Mouse (Mus musculus): ENCODE measurements around the gene Ptprf.
A peak's percentile ranks its signal among the peaks of the same experiment; 100 is the strongest.

The Ptprf gene

GRCm38 (mm10) chr4:118216726-118217595 lies 74.2 kb downstream of the Ptprf start:
- peak; percentile 76 for DNase-seq (ENCODE audit: low spot score)

GRCm38 (mm10) chr4:118214891-118215290 lies 76.3 kb downstream of the Ptprf start:
- DNase-seq (ENCODE audit: low spot score) = no peak

GRCm38 (mm10) chr4:118206918-118207640 lies 84.1 kb downstream of the Ptprf start:
- no peak for DNase-seq (ENCODE audit: low spot score)

GRCm38 (mm10) chr4:118205906-118206305 lies 85.3 kb downstream of the Ptprf start:
- DNase-seq (ENCODE audit: low spot score) = no peak

- no peak for DNase-seq (ENCODE audit: low spot score)
Observed at GRCm38 (mm10) chr4:118199093-118199492, 92.1 kb downstream of the Ptprf start.

GRCm38 (mm10) chr4:118198606-118199005 lies 92.6 kb downstream of the Ptprf start:
- no peak for DNase-seq (ENCODE audit: low spot score)

- no peak for DNase-seq (ENCODE audit: low spot score)
Observed at GRCm38 (mm10) chr4:118196185-118196584, 95.0 kb downstream of the Ptprf start.

GRCm38 (mm10) chr4:118180301-118181080 lies 110.7 kb downstream of the Ptprf start:
- DNase-seq (ENCODE audit: low spot score) = no peak

- peak; percentile 92 for DNase-seq (ENCODE audit: low spot score)
Observed at GRCm38 (mm10) chr4:118179467-118180300, 111.5 kb downstream of the Ptprf start, which contains the start of gene Kdm4a. Gene Kdm4a (minus strand): TSS chr4:118180043.

- DNase-seq (ENCODE audit: low spot score) = no peak
Observed at GRCm38 (mm10) chr4:118178952-118179466, 112.2 kb downstream of the Ptprf start.

GRCm38 (mm10) chr4:118172461-118172860 lies 118.7 kb downstream of the Ptprf start:
- no peak for DNase-seq (ENCODE audit: low spot score)

- no peak for DNase-seq (ENCODE audit: low spot score)
Observed at GRCm38 (mm10) chr4:118171006-118171405, 120.2 kb downstream of the Ptprf start.

- no peak for DNase-seq (ENCODE audit: low spot score)
Observed at GRCm38 (mm10) chr4:118162123-118162522, 129.1 kb downstream of the Ptprf start.

Measured in urinary bladder, postnatal 14 days (tissue).